Mouse (Mus musculus) layer of hippocampus, postnatal 36 days (tissue): ENCODE results near the gene 4930523C07Rik. TPM values are rescaled to one million over a fixed set of nuclear protein-coding genes. Genes with fewer than 3 reads are reported as not detected.

Source experiments
- DNase-seq, 2 experiments: peaks; one replicate each; pipeline ENCODE4 v3.0.0; 2022
- total RNA-seq, 2 experiments: library from RNA; stranded (reverse); gene quantifications; 2 replicates each; pipeline ENCODE4 v1.2.3; 2021

Gene 4930523C07Rik
- total RNA-seq, 2 experiments from 2014 or later = 2.4 to 3.5 TPM

- no peak for DNase-seq
Measured at GRCm38 (mm10) chr1:160046786-160047185, 2.6 kb downstream of the 4930523C07Rik start.

- DNase-seq = no peak
Measured at GRCm38 (mm10) chr1:160047481-160047931, 3.3 kb downstream of the 4930523C07Rik start.

- DNase-seq = no peak
Measured at GRCm38 (mm10) chr1:160049131-160049880, 5.1 kb downstream of the 4930523C07Rik start.

DNA sequence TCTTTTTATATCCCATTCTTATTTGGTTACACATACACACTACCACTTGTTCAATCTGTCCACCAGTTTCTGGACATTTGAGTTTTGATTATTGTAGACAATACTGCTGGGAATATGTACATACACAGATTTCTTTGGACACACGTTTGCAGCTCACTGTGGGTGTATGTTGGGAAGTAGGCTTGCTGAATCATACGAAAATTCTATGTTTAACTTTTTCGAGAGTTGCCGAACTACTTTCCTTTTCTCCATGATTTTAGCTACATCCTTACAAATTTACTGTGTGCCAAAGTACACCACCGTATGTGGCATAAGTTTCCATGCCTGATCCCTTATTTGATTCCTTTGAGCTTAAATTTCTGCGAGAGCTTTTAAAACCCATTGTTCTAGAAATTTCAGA is 6.7 kb downstream of the 4930523C07Rik start:
- no peak for DNase-seq

DNA sequence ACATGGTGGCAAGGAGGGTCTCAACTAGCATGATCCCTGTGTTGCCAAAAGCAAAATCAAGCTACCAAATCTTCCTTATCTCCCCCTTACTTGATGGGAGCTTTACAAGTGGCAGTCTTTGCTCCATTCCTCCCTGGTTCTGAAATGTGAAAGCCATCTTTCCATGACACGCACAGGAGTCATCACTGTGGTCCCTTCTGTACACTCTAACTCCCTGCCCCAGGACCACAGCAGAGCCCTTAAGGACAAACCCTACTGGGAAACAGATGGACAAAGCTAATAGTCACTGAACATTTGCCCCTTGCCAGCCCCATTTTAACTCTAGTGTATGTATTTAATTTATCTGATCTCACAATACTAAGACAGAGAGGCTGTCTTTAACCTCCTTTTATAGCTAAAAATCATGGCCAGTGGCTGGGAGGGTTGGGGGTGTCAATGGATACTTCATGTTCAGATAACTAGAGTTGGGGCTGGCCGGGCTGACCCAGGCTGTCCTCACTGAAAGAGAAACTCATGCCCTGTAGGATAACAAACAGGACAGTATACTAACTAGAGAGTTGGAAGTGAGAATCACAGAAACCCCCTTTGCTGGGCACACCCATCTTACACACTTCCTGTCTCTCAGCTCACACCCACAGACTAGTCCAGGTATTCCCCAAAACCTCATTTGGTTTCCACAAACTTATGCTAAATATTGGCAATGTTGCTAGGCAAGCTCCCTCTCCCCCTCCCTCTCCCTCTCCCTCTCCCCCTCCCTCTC is 8.6 kb downstream of the 4930523C07Rik start:
- DNase-seq = no peak

DNA sequence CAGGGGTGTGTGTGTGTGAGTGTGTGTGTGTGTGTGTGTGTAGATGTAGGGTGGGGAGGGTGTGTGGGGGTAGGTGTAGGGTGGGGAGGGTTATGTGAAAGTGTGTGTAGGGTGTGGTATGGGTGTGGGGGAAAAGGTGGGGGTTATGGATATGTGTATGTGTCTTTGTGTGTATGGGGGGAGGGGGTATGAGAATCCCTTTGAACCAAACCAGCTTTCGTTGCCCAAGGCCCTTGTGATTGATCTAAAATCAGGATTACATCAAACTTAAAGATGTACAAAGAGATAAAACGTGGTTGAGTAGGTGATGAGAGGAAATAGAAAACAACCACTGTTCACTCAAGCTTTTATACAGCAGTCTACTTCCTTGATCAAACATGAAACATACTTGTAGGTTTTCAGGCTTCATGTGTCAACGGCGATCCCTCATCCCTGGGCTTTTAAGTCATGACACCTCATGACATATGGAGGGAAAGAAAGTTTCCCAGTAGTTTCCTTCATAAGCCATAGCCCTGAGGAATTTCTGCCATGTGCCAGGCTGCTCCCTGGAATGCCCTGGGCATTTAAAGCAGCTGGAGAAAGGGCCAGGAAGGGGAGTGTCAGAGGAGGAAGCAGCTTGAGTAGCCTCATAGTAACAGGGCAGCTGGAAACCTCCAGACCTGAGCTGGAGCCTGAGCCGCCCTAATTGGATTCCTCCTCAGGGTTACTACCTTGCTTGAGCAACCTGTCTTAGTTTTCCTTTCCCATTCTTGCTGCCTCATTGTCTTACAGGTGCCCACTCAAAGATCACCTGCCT is 9.5 kb downstream of the 4930523C07Rik start:
- no peak for DNase-seq

GRCm38 (mm10) chr1:160054366-160055078 is 10.3 kb downstream of the 4930523C07Rik start:
- DNase-seq = no peak

GRCm38 (mm10) chr1:160057657-160058056 is 13.5 kb downstream of the 4930523C07Rik start:
- no peak for DNase-seq

DNA sequence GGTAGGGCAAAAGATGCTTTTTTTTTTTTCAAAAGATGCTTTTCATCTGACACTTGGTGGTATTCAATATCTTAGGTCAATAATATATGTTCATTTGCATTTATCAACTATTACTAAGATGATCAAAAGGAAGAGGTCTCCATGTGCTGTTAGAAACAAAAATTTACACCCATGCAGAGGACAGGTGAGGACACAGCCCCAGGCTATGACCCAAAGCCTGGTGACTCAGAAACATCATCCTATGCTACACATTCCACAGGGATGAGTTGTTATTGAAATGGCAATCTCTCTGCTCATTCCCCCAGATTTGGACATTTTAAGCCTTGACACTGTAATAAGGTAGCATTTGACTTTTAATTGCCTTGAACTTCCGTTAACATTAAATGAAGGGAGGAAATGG is 15.7 kb downstream of the 4930523C07Rik start:
- DNase-seq = no peak

GRCm38 (mm10) chr1:160060542-160060941 is 16.4 kb downstream of the 4930523C07Rik start:
- DNase-seq = no peak

- DNase-seq = no peak
Measured at GRCm38 (mm10) chr1:160061321-160061720, 17.1 kb downstream of the 4930523C07Rik start.

- no peak for DNase-seq
Measured at GRCm38 (mm10) chr1:160061725-160062366, 17.7 kb downstream of the 4930523C07Rik start.

DNA sequence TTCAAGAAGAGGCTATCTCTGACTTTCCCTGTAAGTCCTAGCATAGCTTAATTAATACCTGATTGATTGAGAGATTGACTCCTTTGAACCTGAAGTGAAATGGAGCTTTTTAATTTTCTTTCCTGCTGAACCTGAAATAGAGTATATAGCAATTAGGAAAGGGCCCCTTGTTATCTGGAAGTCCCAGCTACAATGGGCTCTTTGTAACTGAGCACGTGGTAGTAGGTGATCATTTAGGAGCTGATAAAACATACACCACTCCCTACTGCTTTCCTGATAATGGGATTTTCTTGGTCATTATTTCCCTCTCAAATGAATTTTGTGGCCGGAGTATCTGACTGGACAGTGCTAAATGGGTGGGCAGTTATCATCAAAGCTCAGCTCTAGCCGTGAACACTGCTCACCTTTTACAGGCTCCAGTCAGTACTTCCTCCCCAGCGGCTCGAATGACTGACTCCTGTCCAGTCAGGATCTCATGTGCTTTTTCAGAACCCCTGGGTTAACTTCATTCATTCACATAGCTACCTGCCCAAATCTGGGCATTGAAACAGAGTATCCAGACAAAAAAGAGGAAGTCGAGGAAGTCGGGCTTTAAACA is 20.5 kb downstream of the 4930523C07Rik start:
- no peak for DNase-seq

DNA sequence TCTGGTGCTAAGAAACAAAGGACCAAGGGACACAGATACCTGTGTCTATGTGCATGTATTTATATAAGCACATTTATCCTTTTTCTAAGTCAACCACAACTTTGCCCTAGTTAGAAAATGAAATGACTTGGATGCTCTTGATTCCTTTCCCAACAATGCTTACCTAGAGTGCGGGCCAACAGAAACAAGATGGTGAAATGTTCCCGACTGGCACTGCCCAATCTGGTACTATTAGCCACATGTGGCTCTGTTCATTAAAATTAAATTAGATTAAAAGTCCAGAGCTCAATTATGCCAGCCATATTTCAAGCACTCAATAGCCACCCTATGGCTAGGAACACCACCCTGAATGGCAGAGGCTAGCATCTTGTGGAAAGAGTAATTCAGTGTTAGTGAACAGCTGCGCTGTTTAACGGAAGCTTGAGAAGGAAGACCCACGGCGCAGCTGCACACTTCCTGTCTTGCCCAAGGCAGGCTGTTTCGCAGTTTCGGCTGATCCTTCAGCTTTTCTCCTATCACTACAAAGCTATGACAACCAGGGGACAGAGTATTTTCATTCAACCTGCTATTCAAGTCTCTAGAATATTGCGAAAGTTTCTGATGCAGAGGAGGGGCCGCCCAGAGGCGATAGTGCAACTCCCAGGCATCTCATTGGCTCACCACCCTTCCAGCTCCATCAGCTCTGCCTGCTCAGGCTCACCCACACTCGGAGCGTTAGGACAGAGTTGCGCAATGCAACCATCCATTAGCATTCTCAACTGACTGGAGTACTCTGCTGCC is 34.9 kb downstream of the 4930523C07Rik start:
- DNase-seq = no peak

DNA sequence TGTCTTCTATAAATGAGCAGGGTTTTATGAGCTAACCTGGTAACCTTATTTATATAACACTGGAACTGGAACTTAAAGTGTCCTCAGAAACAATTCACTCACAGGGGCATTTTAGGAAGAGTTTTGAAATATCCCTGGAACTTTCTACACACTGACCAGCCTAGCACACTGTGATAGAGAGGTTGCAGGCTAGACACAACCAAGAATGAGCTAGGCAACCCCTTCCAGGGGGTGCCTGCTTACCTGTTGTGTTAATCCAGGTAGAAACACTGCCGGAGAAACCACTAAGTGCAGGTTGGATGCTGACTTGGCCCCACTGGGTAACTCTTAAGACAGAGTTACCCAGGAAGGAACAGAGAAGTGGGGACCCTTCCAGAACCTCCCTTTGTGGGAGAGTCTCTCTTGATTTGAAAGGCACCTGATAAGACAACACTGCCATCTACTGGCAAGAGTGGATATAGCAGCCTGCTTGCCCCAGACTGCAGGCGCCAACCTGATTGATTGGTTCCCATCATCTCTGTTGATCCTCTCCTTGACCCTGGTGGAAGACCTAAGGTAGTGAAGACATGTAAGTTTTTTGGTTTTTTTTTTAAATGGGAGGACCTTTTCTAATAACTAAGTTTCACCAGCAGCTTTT is 36.7 kb downstream of the 4930523C07Rik start:
- DNase-seq = peak; percentile 72 to 83

GRCm38 (mm10) chr1:160082647-160083046 is 38.5 kb downstream of the 4930523C07Rik start:
- DNase-seq = no peak

GRCm38 (mm10) chr1:160084239-160084638 is 40.1 kb downstream of the 4930523C07Rik start:
- no peak for DNase-seq

DNA sequence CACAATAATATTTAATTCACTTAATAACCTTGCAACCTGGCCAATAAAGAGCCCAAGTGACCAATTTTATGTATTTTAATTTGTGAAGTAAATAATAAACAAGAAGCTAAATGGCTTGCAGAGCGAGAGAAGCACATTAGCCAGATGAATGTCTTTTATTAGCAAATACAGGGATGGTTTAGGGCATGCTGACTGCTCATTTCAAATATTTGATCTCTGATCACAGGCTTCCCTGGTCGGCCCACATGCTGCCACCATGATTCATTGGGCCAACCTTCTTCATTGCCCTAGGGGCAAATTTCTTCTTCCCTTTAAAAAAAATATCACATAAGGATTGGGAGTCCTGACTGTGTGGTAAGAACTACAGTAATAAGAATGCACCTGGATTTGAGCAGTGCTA is 42.5 kb downstream of the 4930523C07Rik start:
- no peak for DNase-seq

DNA sequence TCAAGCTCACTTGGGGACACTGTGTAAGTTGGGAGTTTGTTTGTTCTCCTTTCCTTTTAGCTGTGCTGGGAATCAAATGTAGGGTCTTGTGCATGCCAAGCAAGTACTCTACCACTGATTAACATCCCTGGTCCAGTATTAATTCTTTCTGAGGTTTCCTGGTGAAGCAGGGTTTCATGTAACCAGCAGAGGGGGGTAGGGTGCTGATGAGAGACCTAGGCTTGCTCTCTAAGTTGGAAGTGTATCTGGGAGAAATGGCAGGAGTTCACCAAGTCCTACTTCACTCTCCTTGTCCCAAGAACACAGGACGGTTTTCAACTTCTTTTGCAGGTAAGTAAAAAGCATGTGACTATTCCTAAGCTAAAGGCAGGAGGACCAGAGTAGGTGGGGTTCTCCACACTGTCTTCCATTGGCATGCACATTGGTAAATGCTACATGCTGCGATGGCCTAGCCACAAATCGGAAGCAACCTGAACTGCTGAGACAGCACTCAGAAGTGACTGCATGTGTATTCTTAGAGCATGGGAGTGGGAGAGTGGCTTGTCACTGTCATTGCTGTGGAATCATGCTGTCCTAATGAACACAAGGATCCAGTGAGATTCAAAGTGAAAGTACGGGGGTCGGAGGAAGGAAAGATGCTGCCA is 55.6 kb downstream of the 4930523C07Rik start:
- DNase-seq = no peak
